Mouse (Mus musculus): Measurements from ENCODE around the gene Dnajb12. TPM values are rescaled to one million over a fixed set of nuclear protein-coding genes. Genes with fewer than 3 reads are reported as not detected.
A peak's percentile ranks its signal among the peaks of the same experiment; 100 is the strongest.

Gene Dnajb12
- polyA plus RNA-seq, 1 experiment = not detected

DNA sequence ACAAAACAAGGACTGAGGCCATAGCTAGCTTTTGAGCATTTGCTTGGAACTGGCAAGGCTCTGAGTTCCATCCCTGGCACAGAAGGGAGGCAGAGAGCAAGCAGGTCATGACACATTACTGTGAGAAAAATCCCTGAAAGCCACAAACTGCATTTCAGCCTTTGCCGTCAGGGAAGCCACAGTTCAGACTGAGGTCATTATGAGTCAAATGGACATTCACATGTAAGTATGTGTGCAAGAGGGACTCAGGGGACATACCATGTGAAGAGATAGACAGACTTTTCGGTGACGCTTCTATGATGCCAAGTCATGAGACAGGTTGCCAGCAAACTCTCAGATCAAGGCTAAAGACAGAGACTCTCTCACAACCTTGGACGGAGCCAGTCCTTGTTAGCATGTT, 38.8 kb downstream of the Dnajb12 start:
- TF ChIP-seq POLR2A (IDR thresholded peaks at IDR 0.05; ENCODE audit: insufficient read depth, low read depth, low read length) (no peak), CTCF (IDR thresholded peaks at IDR 0.05; ENCODE audit: insufficient read depth, low read depth, low read length) (no peak)
- H3K4me1 ChIP-seq (ENCODE audit: control insufficient read depth, insufficient read depth, low read length) = peaks cover 29% of the 10 kb centered on the region
- 95% methylated on average over 4 of the region's 4 CpGs for WGBS
- H3K4me3 ChIP-seq (ENCODE audit: insufficient read depth, low read depth, low read length) = no peak overlapping the region
- no peak overlapping the region for H3K27ac ChIP-seq (ENCODE audit: insufficient read depth, low read depth, low read length)

DNA sequence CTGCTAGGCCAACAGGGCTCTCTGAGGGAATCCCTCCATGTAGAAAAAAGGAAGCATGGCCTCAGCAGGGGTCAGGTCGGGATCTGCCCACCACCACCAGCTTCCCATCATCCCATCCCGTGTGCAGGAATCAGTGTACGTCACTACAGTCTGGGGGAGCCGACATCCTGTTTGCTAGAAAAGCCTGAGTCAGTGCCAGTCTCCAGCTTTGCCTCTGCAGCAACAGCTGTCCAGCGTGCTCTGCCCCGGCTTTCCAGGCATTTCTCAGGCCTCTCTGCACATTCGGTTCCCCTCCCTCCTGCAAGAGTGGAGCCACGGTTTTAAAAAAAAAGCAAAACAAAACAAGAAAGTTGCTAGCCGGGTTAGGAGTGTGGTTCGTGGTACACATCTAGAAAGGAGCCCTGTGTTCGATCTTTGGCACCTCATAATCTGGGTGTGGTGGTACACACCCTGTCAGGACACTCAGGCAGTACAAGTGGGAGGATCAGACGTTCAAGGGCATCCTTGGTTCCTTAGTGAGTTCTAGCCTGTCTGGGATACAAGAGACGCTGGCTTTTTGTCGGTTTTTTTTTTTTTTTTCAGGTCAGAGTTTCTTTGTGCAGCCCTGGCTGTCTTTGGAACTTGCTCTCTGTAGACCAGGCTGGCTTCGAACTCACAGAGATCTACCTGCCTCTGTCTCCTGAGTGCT, 40.3 kb downstream of the Dnajb12 start:
- peaks cover 29% of the 10 kb centered on the region for H3K4me1 ChIP-seq (ENCODE audit: control insufficient read depth, insufficient read depth, low read length)
- WGBS = 58% methylated on average over 15 of the region's 15 CpGs
- no peak overlapping the region for H3K4me3 ChIP-seq (ENCODE audit: insufficient read depth, low read depth, low read length)
- TF ChIP-seq POLR2A (IDR thresholded peaks at IDR 0.05; ENCODE audit: insufficient read depth, low read depth, low read length) = no peak
- H3K27ac ChIP-seq (ENCODE audit: insufficient read depth, low read depth, low read length) = no peak overlapping the region

DNA sequence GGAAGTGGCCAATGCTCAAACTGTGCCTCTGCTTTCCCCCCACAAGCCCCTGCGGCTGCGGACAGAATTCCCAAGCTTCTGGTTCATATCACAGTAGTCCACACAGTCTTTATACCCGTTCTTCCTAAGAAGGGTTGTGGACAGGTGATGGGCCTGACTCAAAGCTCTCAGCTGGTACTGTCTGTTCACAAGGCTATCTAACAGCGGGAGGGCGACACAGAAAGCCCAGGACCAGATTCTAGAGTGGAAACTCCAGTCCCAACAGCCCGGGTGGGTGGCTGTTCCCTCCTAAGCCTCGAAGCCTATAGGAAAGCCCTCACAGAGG, 41.1 kb downstream of the Dnajb12 start:
- no peak for TF ChIP-seq POLR2A (IDR thresholded peaks at IDR 0.05; ENCODE audit: insufficient read depth, low read depth, low read length)
- H3K27ac ChIP-seq (ENCODE audit: insufficient read depth, low read depth, low read length) = peak overlapping the region; percentile 76
- peak overlapping the region; percentile 55 for H3K4me3 ChIP-seq (ENCODE audit: insufficient read depth, low read depth, low read length)
- peaks cover 29% of the 10 kb centered on the region for H3K4me1 ChIP-seq (ENCODE audit: control insufficient read depth, insufficient read depth, low read length)
- 40% methylated on average over 7 of the region's 7 CpGs for WGBS

DNA sequence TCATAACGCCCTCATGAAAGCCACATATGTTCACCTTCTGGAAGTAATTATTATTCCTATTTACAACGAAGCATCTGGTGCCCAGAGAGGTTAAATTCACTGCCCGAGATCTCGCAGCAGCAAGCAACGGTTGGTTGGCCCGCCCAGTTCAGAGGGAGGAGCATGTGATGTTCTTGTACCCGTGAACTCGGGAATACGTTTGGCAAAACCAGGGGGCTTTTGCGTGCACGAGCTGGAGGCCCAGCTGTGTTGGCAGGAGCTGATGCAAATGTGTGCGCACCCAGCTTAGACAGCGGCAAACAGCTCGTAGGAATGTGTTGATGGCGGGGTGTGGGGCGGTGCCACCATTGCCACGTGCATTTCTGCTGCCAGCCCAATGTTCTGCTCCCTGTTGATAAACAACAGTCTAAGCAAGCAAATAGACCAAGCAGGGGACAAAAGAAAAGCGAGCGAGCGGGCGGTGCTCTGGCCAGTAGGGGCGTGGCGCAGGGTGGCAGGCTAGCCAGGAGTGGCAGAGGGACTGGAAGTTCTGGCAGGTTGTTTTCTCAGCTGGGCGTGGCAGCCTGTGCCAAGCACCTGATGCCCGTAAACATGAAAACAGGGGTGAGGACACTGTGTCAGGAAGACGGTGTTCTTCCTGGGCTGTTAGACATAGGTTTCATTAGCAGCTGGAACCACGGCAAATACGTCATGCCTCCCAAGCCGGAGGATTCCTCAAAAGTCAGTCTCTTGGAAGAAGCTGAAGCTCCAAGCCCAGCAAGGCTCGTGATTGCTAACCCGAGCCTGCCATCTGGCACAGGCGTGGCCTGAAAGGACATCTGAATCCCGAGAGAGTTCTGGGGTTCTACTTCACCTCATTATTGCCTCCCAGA, 41.7 kb downstream of the Dnajb12 start:
- Histone ChIP-seq H3K4me3 (ENCODE audit: insufficient read depth, low read depth, low read length) (peak overlapping the region; percentile 55), H3K4me1 (ENCODE audit: control insufficient read depth, insufficient read depth, low read length) (peaks cover 29% of the 10 kb centered on the region), H3K27ac (ENCODE audit: insufficient read depth, low read depth, low read length) (peak overlapping the region; percentile 76)
- 2% methylated on average over 33 of the region's 33 CpGs for WGBS
- 0 out of 2 replicates have a peak, but pooled peaks have one; percentile 29 for TF ChIP-seq POLR2A (IDR thresholded peaks at IDR 0.05; ENCODE audit: insufficient read depth, low read depth, low read length)
- TF ChIP-seq CTCF (IDR thresholded peaks at IDR 0.05; ENCODE audit: insufficient read depth, low read depth, low read length) = peak; percentile 27; the same call in 1 of the 2 replicates

DNA sequence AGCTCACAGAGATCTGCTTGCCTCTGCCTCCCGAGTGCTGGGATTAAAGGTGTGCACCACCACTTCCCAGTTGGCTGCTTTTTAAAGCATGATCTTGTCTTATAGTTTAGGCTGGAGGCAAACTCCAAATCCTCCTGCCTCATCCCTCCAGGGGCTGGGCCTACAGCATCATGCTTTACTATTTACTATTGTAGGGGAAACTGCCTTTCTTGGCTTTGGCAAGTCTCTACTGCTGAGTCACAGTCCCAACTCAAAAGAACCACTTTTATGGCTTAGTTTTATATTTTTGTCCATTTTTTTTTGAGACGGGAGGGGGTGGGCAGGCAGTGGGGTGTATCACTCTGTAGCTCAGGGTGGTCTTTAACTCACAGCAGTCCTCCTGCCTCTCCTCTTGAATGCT, 44.1 kb downstream of the Dnajb12 start:
- Histone ChIP-seq H3K4me3 (ENCODE audit: insufficient read depth, low read depth, low read length) (no peak overlapping the region), H3K27ac (ENCODE audit: insufficient read depth, low read depth, low read length) (no peak overlapping the region), H3K4me1 (ENCODE audit: control insufficient read depth, insufficient read depth, low read length) (peaks cover 20% of the 10 kb centered on the region)
- WGBS = 92% methylated on average over 2 of the region's 2 CpGs
- TF ChIP-seq POLR2A (IDR thresholded peaks at IDR 0.05; ENCODE audit: insufficient read depth, low read depth, low read length) (no peak), CTCF (IDR thresholded peaks at IDR 0.05; ENCODE audit: insufficient read depth, low read depth, low read length) (no peak)

DNA sequence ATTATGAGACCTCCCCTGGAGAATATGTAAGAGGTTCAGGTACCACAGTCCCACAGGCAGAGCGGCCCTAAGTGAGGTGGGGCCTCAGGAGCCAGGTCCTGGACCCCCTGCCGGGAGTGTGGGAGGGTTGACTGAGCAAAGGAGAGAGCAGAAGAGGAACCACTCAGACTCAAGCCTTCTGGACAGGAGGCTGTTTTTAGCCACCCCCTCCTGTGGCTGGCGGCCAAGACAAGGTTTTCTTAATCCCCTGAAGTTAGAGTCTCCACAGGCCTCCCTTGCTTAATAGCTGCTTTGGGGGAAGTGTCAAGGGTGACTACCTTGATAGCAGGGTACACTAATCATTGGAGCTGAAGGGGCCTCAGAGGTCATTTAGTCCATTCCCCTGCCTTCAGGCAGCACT, 44.9 kb downstream of the Dnajb12 start:
- WGBS = 62% methylated on average over 3 of the region's 3 CpGs
- no peak overlapping the region for H3K27ac ChIP-seq (ENCODE audit: insufficient read depth, low read depth, low read length)

DNA sequence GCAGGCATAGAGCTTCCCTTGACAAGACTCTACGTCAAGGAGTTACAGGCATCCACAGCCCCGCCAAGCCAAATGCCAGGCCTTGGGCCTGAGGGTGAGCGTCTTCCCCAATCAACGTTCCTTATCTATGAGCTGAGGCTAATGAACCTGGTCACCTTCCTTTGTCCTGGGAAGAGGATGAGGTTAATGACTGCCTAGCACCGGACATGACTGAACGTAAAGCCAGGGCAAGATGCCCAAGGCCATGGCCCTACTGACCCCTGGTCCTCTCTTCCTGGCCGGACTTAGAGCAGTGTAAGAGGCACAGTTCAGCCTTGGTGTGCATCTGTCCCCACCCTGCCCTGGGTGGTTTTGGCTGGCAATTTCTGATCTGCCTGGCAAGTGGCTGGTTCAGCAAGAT, 49.8 kb downstream of the Dnajb12 start:
- TF ChIP-seq POLR2A (IDR thresholded peaks at IDR 0.05; ENCODE audit: insufficient read depth, low read depth, low read length) (no peak), CTCF (IDR thresholded peaks at IDR 0.05; ENCODE audit: insufficient read depth, low read depth, low read length) (no peak)
- no peak overlapping the region for H3K4me3 ChIP-seq (ENCODE audit: insufficient read depth, low read depth, low read length)
- H3K4me1 ChIP-seq (ENCODE audit: control insufficient read depth, insufficient read depth, low read length) = peaks cover 12% of the 10 kb centered on the region
- 95% methylated on average over 7 of the region's 7 CpGs for WGBS
- H3K27ac ChIP-seq (ENCODE audit: insufficient read depth, low read depth, low read length) = no peak overlapping the region

More for the DNA sequence above, 44.9 kb downstream of the Dnajb12 start:
- Histone ChIP-seq H3K4me1 (ENCODE audit: control insufficient read depth, insufficient read depth, low read length) (peaks cover 20% of the 10 kb centered on the region), H3K4me3 (ENCODE audit: insufficient read depth, low read depth, low read length) (no peak overlapping the region)
- no peak for TF ChIP-seq CTCF (IDR thresholded peaks at IDR 0.05; ENCODE audit: insufficient read depth, low read depth, low read length)
- no peak for TF ChIP-seq POLR2A (IDR thresholded peaks at IDR 0.05; ENCODE audit: insufficient read depth, low read depth, low read length)

DNA sequence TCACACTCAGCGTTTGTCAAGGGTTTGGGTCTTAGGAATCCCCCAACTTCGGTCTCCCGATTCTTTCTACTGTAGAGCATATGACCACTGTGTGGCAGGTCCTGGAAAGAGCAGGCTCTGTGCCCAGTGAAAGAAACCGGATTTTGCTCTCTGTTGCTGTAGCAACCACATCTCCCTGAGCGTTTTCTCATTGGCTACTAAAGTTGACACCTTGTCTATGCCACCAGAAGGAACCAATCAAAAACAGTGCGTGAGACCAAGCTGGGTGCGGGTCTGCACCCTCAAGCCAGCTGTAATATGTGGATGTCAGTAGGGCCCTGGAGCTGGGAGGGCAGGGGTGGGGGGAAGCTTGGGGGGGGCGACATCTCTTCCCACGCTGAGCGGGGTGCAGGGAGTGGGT, 51.6 kb downstream of the Dnajb12 start:
- peak overlapping the region; percentile 28 for H3K4me3 ChIP-seq (ENCODE audit: insufficient read depth, low read depth, low read length)
- peaks cover 14% of the 10 kb centered on the region for H3K4me1 ChIP-seq (ENCODE audit: control insufficient read depth, insufficient read depth, low read length)
- H3K27ac ChIP-seq (ENCODE audit: insufficient read depth, low read depth, low read length) = peak overlapping the region; percentile 37; the same call in 1 of the 2 replicates
- 16% methylated on average over 10 of the region's 10 CpGs for WGBS
- TF ChIP-seq CTCF (IDR thresholded peaks at IDR 0.05; ENCODE audit: insufficient read depth, low read depth, low read length) (no peak), POLR2A (IDR thresholded peaks at IDR 0.05; ENCODE audit: insufficient read depth, low read depth, low read length) (no peak)

DNA sequence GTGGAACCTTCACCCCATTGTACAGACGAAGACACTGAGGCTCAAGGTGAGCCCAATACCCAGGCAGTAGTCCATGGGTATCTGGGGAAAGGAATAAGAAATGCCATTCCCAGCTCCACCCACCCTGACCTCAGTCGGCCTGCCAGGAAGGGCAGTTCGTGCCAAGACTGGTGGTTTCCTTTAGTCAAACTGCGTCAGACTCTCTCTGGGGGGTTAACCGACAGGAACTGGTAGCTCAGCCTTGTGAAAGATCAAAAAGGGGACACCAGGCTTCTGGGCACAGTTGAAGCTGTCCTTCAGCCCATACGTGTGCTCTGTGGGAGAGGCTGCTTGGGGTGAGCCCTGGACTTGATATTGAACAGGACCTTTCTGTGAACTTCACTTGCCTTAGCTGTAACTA, 53.2 kb downstream of the Dnajb12 start:
- no peak overlapping the region for H3K4me3 ChIP-seq (ENCODE audit: insufficient read depth, low read depth, low read length)
- H3K4me1 ChIP-seq (ENCODE audit: control insufficient read depth, insufficient read depth, low read length) = peaks cover 14% of the 10 kb centered on the region
- WGBS = 69% methylated on average over 6 of the region's 6 CpGs
- H3K27ac ChIP-seq (ENCODE audit: insufficient read depth, low read depth, low read length) = no peak overlapping the region
- TF ChIP-seq CTCF (IDR thresholded peaks at IDR 0.05; ENCODE audit: insufficient read depth, low read depth, low read length) (no peak), POLR2A (IDR thresholded peaks at IDR 0.05; ENCODE audit: insufficient read depth, low read depth, low read length) (no peak)

Measured in olfactory bulb, adult 2 months (tissue).